Mouse (Mus musculus): Measurements from ENCODE around the gene Hs2st1.

Gene Hs2st1

GRCm38 (mm10) chr3:144584789-144585553, 15.0 kb upstream of the Hs2st1 start:
- no peak for DNase-seq

- DNase-seq, result no peak
Observed at GRCm38 (mm10) chr3:144583789-144584188, 13.8 kb upstream of the Hs2st1 start.

GRCm38 (mm10) chr3:144582306-144582705, 12.3 kb upstream of the Hs2st1 start:
- DNase-seq, result no peak

GRCm38 (mm10) chr3:144581842-144582241, 11.9 kb upstream of the Hs2st1 start:
- DNase-seq, result no peak

GRCm38 (mm10) chr3:144580281-144580680, 10.3 kb upstream of the Hs2st1 start:
- DNase-seq, result no peak

GRCm38 (mm10) chr3:144579796-144580195, 9.8 kb upstream of the Hs2st1 start:
- no peak for DNase-seq

- DNase-seq, result no peak
Observed at GRCm38 (mm10) chr3:144578921-144579320, 8.9 kb upstream of the Hs2st1 start.

GRCm38 (mm10) chr3:144577366-144578340, 7.7 kb upstream of the Hs2st1 start:
- DNase-seq, result no peak

GRCm38 (mm10) chr3:144574256-144574655, 4.3 kb upstream of the Hs2st1 start:
- DNase-seq, result no peak

GRCm38 (mm10) chr3:144570816-144571487, 971 bp upstream of the Hs2st1 start:
- no peak for DNase-seq

- peak; percentile 57 for DNase-seq
Observed at GRCm38 (mm10) chr3:144569401-144569971, 495 bp downstream of the Hs2st1 start.

- no peak for DNase-seq
Observed at GRCm38 (mm10) chr3:144568861-144569361, 1.1 kb downstream of the Hs2st1 start.

- no peak for DNase-seq
Observed at GRCm38 (mm10) chr3:144565212-144565611, 4.8 kb downstream of the Hs2st1 start.

GRCm38 (mm10) chr3:144563916-144564315, 6.1 kb downstream of the Hs2st1 start:
- no peak for DNase-seq

- DNase-seq, result no peak
Observed at GRCm38 (mm10) chr3:144561511-144562250, 8.3 kb downstream of the Hs2st1 start.

GRCm38 (mm10) chr3:144558274-144558673, 11.7 kb downstream of the Hs2st1 start:
- DNase-seq, result no peak

GRCm38 (mm10) chr3:144556625-144557324, 13.2 kb downstream of the Hs2st1 start:
- DNase-seq, result no peak

GRCm38 (mm10) chr3:144555144-144555543, 14.8 kb downstream of the Hs2st1 start:
- no peak for DNase-seq

- no peak for DNase-seq
Observed at GRCm38 (mm10) chr3:144554503-144554902, 15.5 kb downstream of the Hs2st1 start.

GRCm38 (mm10) chr3:144553942-144554341, 16.0 kb downstream of the Hs2st1 start:
- no peak for DNase-seq

GRCm38 (mm10) chr3:144551416-144551815, 18.6 kb downstream of the Hs2st1 start:
- DNase-seq, result no peak
